Mouse (Mus musculus) ES-CJ7 (cell line): ENCODE measurements around the gene Mthfd2.

Experiments used
- DNase-seq: peaks from one replicate; pipeline ENCODE4 v3.0.0; 2011; ENCODE audit warnings: low read depth, low spot score

Mthfd2 gene

DNA sequence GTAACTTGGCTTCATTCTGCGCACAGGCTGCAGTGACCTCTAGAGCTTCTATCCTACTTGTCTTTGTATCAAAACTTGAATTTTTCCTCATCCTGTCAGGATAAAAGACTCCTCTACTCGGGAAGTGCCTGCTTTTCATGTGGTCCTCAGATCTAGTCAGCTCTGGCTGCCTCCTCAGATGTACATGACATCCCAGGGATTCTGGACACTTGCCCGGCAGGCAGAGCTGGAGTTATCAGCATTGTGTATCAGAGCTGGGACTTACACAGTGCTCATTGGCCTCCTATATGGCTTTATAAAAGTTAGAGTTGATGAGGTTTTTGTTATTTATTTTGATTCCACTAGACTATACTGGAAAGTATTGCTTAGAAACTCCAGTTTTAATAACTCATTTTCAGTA is 15.7 kb upstream of the Mthfd2 start:
- no peak for DNase-seq

DNA sequence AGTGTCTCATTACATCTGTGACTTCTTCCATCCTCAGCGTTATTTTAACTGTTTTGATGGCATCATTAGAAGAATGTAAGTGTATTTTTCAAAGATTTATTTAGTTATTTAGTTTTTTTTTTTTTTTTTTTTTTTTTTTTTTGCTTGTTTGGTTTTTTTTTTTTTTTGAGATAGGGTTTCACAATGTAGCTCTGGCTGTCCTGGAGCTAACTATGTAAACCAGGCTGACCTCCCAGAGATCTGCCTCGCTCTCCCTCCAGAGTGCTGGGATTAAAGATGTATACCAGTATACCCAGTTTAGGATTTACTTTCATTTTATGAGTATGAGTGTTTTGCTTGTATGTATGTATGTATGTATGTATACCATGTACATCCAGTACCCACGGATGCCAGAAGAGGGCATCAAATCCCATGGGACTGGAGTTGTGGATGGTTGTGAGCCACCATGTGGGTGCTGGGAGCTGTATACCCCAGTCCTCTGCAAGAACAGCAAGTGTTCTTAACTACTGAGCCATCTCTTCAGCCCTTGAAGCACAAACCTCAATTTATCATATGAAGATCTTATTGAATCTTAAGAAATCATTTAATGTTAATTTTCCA is 2.0 kb upstream of the Mthfd2 start:
- peak; percentile 72 for DNase-seq

- DNase-seq: no peak
These were observed 1.1 kb upstream of the Mthfd2 start for GRCm38 (mm10) chr6:83326761-83327160.

DNA sequence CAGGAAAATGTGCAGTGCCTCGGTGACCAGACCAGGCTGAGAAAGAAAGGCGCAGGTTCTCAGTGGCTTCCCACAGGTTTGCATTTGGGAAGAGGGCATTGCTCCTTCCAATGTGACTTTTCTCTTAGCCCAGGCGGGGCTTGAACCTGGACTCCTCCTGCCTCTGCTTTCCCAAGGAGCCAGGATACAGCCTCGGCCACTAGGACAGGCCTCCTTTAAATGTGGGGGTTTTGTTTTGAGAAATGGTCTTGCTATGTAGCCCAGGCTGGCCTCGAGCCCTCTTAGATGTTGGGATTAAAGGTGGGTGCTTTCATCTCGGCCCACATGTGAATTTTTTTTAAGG is 657 bp upstream of the Mthfd2 start:
- no peak for DNase-seq

DNA sequence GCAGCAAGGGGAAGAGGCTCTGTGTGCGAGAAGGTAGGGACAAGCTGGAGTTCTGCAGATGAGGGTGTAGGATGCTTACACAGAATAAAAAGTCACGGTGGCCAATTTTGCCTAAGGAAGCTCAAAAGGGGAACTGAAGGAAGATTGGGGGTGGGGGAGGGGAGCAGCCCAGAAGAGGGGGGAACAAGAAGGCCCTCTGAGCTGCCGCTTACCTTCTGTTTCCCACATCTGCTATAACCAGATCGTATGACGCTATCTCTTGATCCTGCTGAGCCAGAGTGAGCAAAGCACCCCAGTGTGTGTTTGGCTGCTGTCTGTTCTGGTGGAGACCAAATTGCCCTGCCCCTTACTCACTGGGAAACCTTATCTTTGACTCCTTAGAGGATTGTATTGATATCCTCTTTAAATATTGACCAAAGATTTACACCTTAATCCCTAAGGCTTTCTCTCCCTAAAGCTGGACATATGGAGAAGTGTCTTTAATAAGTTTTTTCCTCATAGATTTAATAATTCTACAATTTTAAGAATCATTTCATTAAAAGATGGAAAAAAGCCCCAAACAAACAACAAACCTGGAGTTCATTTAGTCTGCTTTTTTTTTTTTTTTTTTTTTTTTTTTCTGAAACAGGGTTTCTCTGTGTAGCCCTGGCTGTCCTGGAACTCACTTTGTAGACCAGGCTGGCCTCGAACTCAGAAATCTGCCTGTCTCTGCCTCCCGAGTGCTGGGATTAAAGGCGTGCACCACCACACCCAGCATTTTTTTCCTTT is 1.9 kb downstream of the Mthfd2 start:
- no peak for DNase-seq

- DNase-seq: no peak
These were observed 2.9 kb downstream of the Mthfd2 start for GRCm38 (mm10) chr6:83322794-83323193.

- no peak for DNase-seq
These were observed 3.8 kb downstream of the Mthfd2 start for GRCm38 (mm10) chr6:83321927-83322326.

DNA sequence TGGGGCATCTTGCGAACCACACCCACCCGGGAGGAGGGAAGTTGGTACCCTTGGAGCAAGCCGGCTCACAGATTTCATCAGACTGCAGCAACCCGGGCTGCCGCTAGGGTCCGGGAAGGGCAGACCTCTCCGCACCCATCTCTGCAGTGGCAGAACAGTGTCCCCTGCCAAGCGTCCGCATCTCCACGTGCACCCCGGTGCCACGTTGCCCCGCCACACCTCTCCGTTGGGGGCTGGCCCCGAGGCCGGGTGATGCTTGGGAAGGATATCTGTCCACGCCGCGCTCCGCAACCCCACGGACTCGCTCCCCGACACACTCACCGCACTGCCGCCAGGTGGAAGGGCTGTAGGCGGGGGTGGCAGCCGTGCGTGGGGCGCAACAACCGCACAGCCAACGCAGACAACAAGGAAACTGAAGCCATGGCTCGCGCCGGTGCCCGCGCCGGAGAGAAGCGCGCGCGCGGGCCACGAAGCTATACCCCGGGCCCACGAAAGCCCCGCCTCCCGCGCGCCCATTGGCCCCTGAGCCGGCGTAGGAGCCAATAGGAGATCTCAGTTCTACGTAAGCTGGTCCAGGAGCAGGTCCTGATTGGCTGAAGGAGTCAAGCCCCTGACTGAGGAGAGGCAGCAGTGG is 8.5 kb downstream of the Mthfd2 start:
- peak; percentile 95 for DNase-seq

DNA sequence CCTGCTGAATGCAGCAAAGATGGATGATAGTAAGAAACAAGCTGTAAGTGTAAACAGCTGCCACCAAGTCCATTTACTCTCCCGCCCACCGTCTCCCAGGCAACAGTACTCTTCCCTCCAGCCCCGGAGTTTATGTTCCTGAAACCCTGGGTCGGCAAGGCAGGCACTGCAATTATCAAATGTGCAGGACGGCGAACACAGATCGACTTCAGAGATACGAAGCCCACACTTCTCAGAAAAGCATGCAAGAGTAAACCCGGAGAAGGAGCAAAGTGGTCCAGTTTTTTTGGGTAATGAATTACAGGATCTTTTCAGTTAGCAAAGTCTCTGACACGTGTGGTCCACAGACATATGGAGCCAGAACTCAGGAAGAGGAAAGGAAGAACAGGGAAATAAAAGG is 9.7 kb downstream of the Mthfd2 start:
- peak; percentile 26 for DNase-seq

GRCm38 (mm10) chr6:83315293-83315692 is 10.4 kb downstream of the Mthfd2 start:
- DNase-seq: no peak

DNA sequence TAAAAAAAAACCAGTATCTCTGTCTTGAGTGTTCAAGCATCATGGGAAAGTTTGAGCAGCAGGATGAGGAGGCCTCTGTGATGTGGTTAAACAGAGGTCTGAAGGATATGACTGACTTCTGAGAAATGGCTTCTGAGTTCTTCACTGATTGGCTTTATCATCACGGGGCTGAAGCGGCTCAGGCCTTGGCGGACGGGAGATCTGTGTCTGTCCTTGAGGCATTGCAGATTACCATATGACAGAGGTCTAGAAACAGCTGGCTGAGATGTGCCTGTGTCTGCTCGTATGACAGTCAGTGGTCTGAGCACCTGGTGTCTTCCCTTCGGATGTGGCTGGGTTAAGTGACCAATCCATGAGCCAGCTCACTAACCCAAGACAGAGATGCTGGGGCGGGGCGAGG is 13.2 kb downstream of the Mthfd2 start:
- DNase-seq: no peak

DNA sequence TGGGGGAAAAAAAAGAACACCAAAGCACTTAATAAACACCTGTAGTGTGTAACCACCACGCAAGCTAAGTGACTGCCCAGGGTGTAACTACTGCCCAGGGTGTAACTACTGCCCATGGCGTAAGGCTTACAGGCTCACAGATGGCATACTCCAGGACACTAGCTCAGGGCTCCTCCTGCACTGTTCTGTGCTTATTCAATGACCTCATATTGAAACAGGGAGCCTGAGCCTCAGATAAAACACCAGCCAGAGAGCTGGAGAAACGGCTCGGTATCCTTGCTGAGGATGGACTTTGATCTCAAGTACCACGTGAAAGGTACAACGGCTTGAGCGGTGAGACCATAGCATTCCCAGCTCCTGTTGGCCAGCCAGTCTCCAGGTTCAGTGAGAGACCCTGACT is 13.7 kb downstream of the Mthfd2 start:
- no peak for DNase-seq

- DNase-seq: no peak
These were observed 14.5 kb downstream of the Mthfd2 start for GRCm38 (mm10) chr6:83311206-83311605.

DNA sequence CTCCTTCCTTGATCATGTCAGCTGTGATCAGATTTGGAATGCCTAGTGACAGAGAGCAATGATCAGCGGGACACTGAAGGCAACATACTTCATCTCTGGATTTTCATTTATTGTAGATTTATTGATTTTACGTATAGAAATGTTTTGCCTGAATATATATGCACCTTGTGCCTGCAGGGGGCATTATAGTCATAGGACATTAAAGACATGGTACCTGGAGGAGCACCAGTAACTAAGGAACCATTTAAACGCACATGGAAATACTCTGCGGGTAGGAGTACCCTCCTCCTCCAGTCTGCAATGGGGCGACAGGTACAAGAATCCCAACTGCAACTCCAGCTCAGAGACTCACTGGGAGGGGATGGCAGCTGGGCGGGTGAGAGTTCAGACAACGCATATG is 16.7 kb downstream of the Mthfd2 start:
- DNase-seq: no peak

- DNase-seq: no peak
These were observed 23.4 kb downstream of the Mthfd2 start for GRCm38 (mm10) chr6:83302264-83302663.

- DNase-seq: no peak
These were observed 24.4 kb downstream of the Mthfd2 start for GRCm38 (mm10) chr6:83301294-83301693.

GRCm38 (mm10) chr6:83300447-83301229 is 25.1 kb downstream of the Mthfd2 start:
- DNase-seq: no peak

DNA sequence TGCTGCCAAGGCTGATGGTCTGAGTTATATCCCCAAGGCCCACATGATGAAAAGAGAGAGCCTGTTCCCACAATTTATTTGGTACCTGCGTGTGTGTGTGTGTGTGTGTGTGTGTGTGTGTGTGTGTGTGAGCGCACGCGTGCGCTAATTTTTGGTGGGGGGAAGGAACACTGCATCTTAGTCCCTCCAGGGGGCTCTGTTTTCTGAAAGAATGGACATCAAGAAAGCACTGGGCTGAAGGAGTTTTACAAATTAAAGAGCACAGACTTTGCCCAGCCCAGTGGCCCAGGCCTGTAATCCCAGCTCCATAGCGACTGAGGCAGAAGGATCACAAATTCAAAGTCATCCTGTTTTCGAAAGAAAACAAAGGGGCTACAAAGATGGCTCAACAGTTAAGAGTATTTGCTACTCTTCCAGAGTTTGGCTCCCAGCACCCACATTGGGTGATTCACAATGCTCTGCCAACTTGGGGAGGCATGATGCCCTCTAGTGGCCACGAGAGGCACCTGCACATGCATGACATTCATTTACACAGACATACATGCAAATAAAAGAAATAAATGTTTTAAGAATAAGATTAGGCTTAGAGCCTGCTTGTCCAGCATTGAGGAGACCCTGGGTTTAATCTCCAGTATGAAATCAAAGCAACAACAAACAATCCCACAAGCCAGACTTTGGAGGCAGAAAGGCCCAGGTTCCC is 45.3 kb downstream of the Mthfd2 start:
- peak; percentile 88 for DNase-seq

GRCm38 (mm10) chr6:83278881-83279280 is 46.8 kb downstream of the Mthfd2 start:
- DNase-seq: peak; percentile 87

DNA sequence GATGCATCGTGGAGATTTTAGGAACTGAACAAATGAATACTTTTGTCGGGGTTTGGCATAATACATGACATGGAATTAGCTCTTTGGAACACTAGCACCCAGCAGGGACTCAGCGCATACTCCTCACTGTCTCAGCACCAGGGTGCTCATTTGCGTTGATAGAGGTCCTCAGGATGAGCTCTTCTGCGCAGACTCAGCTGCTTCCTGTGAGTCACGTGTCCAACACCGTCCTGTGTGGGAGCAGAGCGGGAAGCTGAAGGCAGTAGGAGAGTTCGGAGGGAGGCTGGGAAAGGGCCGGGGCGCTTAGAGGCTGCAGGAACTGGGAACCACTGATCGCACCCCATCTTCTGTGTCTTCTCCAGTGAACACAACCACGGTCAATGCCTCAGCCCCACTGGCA is 48.6 kb downstream of the Mthfd2 start:
- peak; percentile 90 for DNase-seq

DNA sequence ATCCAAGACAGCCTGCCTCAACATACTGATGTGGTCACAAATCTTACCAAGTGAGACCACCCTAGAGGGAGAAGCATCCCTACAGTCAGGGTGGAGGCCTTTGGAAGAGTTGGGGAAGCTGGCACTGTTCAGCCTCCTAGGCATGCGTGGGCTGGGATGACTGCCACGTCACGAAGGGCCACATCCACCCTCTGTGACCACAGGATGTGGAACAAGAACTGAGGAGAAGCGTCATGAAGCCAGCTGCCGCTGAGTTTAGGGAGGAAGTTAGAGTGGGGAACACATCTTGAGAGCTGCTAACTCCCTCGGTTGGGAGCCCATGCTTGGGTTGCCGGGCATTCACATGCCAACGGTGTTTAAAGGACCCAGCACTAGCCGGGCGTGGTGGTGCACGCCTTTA is 52.0 kb downstream of the Mthfd2 start:
- no peak for DNase-seq
